Mouse (Mus musculus) embryonic stem cell, embryonic (primary cell): ENCODE measurements at regions not wholly inside any gene's neighbourhood (a gene's known extent, or its start where the extent isn't known, plus 50 kb on each side); places are given as distances from the start of the nearest gene placed in this dataset.

ENCODE experiments used
- CTCF ChIA-PET, 4 experiments: fragments of 300-600 bp in 2 of 4; fragments of 350-600 bp in 2 of 4; sonication (Branson Sonifier 250); formaldehyde crosslinking; loops; one replicate each; lab custom pipeline; 2022; ENCODE audit warnings: inconsistent platforms in 2 of 4; lab: Charles Lee
- POLR2A ChIA-PET, 4 experiments: fragments of 300-600 bp in 2 of 4; fragments of 350-600 bp in 2 of 4; sonication (Branson Sonifier 250); formaldehyde crosslinking; loops; one replicate each; lab custom pipeline; 2022; ENCODE audit warnings: antibody characterized with exemption in 4 of 4, inconsistent platforms in 1 of 4; lab: Charles Lee

DNA sequence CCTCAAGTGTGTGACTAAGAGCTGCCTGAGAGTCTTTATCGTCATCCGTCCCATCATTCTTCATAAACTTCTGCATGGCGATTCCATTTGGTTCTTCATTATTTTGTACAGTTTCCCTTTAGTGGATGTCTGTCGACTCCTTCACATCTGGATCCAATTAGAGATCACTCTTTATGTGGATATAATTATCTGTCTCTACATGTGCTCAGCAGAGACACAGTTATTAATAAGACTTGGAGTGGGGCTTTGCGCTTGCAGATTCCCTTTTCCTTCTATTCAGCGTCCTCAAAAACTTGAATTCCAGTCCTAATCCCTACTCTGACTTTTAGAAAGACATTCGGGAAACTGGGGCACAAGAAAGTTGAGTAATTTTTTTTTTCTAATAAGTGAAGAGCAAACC lies 483.1 kb downstream of the Ttll7 start:
- ChIA-PET POLR2A (no interaction called here), CTCF (no interaction called here)

DNA sequence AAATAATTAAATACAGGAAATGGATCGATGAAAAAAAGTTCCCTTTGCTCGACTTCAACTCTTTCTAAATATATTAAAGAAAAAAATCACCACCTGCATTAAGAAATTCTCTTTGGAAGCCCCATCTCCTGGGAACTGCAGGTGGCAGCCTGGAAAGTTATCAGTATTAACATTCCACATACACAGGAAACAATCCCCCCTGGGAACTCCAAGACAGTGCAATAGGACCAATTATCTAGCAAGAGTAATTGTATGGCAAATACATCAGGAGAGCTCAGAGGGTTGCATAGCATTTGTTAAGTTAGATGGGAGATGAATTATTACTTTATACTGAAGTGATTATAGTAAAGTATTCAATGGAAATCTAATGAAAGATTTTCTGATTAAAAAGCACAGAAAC lies 487.3 kb downstream of the Ttll7 start:
- ChIA-PET CTCF (no interaction called here), POLR2A (no interaction called here)

DNA sequence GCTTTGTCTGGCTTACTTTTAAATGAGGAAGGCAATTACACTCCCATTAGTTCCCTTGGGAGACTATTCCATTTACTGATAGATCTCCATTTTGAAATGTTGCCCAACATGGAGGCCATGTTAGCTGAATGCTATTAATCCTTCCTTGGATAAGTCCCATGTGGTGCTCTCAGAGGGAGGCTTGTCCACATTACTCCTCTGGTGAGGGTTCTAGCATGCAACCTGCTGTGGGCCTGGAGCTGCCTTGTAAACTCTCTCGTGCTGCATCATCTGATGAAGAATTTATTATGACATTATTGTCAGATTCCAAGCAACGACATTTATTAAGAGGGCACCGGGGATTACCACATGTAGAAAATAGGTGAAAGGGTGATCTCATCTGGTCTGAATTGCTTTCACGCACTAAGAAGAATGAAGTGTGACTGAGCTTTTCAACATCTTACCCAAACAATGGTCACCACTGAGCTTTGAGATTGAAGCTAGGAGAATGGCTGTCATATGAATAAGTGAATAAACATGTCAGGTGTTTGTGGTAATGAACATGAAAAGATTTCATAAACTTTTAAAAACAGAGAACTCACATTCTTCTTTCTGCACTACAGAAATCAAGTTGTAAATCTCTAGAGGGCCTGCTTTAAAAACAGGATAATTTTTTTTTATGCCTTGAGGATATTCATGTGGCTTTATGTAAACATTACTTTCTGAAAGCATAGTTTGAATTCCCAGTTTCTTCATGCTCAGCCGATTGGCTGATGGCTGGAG lies 495.3 kb downstream of the Ttll7 start:
- CTCF ChIA-PET, result no interaction called here
- POLR2A ChIA-PET, result no interaction called here

DNA sequence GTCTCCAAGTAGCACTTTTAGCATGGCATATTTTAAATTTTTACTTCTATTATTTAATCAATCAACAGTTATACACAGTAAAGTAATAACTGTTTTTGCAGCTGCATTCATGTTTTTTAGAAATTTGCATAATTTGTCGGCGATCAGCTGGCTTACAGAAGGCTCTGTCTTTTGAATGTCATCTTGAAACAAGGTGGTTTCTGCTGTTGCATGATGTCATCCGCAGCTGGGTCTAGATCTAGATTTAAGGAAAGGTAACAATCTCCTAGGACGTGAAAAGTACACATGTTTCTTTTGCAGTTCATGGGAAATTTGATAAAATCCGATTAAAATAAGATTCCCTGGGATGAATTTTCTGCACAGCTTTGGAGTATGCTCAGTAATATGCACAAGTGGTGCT lies 534.9 kb downstream of the Ttll7 start:
- POLR2A ChIA-PET, result no interaction called here
- CTCF ChIA-PET, result no interaction called here

DNA sequence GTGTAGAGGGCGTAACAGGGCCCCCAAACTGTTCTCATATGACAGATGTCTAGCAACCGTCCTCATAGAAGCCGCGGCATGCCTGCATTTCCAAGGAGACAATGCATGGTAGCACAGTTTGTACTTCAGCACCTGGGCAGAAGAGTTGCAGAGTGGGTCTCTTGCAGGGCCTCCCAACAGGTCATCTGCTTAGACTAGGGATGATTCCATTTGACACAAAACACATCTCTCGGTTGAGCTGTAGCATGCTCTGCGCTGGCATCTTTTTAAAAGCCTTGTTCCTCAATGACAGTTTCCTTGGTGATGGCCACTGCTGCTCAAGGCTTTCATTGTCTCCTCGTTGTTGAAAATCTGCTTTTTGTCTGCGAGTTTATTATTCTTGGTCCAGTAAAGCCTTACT lies 546.1 kb downstream of the Ttll7 start:
- CTCF ChIA-PET, result no interaction called here
- POLR2A ChIA-PET, result no interaction called here

DNA sequence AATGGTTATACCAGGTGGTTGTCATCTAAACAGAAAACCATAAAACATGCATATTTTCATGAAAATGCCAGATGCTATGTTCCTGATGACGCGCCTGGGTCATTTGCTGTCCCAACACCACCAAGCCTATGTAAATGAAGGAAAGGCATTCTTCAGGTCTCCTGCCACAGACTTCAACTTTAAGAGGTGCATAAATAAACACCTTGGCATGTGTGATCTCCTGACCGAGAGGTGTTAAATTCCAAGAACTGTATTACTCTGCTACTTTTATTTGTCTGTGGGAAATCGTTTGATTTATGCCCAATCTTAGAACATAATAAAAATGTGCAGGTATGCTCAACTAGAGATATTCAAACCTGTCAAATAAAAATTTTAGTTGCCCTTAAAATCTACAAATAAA lies 560.1 kb downstream of the Ttll7 start:
- ChIA-PET POLR2A (no interaction called here), CTCF (no interaction called here)

DNA sequence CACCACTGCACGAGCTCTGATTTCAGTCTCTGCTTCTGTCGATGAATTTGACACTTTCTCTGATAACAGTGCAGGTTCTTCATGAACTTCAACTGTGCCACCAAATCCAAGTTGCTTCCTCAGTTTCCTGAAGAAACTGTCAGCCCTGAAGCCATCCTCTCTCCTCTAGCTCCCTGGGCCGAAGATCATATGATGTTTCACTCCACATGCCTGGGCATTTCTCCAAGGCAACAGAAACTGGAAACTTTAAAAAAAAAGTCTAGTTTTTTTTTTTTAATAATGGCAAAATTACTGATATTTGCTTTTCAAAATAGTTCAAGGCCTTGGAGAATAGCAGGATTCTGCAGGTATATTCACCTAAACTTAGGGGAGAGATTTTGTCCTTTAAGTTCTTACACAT lies 564.8 kb downstream of the Ttll7 start:
- ChIA-PET POLR2A (no interaction called here), CTCF (no interaction called here)

DNA sequence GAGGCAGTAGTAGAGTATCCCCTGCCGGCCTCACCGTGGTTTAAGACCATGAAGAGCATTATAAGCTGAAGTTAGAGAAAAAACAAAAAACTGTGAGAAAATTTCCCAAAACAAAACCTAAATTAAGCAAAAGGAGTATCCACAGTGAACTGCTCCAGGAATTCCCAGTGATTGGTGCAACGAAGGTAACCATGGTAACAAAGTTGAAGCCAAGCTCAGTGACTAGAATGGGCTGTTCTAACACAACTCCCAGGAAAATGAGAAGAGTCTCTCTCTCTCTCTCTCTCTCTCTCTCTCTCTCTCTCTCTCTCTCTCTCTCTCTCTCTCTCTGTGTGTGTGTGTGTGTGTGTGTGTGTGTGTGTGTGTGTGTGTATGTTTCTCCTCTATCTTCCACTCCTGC lies 567.0 kb downstream of the Ttll7 start:
- POLR2A ChIA-PET, result no interaction called here

DNA sequence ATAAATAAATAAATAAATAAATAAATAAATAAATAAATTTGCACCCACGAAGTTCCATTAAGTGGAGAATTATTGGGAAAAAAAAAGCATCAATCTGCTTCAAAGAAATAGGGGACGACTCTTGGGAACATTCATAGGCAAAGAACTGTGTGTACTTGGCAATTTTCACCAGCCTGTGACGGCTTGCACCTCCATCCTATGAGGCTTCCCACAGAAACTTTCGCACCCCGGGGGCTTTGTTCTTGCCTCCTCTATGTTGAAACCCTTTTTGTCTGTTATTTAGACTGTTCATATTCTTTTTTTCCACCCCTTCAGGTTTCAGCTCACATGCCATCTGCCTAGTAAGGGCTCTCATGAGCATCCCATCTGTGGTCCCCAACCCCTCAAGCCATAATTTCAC lies 570.0 kb downstream of the Ttll7 start:
- ChIA-PET POLR2A (no interaction called here), CTCF (no interaction called here)

More for the DNA sequence above, 567.0 kb downstream of the Ttll7 start:
- CTCF ChIA-PET, result interaction anchor here in 1 of 4 experiments (0.6 kb wide), 1 partner anchor 27 kb away, joined by 7 read pairs; no protein-coding TSS in a partner anchor

DNA sequence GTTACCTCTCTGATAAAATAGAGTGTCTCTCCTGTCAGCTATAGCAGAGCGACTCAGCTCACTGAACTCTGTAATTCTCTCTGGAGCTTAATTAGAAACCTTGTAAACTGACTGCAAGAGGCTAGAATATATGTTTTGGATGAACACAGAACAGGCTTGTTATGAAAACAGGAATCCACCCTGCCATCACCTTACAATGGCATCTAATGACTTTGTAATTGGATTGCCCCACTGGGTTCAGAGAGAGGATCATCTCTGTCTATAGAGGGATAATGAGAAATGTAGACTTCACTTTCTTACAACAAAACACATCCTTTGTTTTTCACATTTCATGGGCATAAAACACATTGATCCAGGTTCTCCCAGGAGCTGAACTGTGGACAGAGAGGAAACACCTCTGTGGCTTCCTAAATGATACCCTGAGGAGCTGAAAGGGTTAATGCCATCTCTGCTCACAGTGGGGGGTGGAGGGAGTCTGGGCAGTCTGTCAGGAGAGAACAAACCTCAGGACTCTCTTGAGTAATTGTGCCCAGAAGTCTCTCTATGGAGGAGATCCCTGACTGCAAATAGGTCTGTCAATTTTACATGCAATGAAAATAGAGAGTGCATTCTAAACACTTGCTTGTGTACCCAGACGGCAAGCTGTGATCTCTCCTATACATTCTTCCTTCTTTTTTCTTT lies 571.9 kb downstream of the Ttll7 start:
- ChIA-PET CTCF (no interaction called here), POLR2A (no interaction called here)

DNA sequence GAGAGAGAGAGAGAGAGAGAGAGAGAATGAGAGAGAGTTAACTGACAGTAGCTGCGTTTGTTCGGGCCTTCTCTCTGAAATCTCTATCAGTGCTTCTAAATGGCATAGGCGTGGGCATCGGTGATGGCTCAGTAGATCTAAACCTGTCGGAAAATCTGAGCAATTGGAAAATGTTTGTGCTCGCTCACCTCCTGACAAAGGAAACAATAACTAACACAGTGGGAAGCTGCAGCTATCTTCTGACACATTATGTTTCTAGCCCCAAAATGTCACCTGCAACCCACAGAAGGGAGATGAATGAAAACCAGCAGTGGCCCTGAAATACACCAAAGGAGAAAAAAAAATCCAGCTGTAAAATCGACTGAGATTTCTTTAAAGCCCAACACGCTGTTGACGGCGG lies 576.7 kb downstream of the Ttll7 start:
- ChIA-PET POLR2A (no interaction called here), CTCF (interaction anchor here in 1 of 4 experiments (0.7 kb wide), 1 partner anchor 56 kb away, joined by 3 read pairs; no protein-coding TSS in a partner anchor)

DNA sequence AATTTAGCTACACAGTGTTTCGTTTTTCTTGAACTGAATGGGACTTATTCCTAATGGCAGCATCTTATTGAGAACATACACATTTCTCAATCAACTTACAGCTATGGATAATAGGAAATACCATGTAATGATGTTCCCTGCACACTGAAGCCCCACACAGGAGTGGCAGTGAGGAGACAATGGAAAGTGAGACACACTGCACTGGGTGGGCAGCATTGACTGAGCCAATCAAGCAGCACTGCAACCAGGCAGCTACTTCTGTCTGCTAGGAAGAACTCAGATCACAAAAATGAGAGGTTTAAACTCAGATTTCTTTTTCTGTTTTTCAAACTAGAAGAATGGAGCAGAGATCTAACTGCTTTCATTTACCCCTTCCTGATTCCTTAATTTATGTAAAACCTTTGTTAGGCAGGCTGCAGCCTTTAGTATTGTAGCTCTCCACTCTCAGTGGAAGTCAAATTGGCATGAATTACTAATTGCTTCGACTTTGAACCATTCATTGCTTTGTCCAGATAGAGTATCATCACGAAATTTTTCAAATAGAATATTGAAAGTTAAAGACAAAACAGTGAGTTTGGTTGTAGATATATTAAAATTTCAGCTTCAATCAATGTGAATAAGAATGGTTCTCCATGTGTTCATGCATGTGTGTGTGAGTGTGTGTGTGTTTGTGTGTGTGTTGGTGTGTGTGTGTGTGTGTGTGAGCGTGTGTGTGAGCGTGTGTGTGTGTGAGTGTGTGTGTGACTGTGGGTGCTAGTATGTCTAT lies 590.9 kb downstream of the Ttll7 start:
- ChIA-PET CTCF (no interaction called here), POLR2A (no interaction called here)

DNA sequence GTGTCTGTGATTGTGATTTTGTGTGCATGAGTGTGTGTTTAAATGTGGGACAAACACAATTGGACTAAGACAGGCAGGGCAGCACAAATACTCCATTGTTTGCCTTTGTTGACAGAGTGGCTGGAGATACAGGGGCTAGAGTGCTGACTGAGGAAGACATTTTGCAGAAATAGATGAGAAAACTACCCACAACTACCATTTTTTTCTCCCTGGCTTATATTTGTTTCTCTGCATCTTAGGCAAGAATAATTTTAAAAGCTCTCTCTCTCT lies 591.5 kb downstream of the Ttll7 start:
- CTCF ChIA-PET, result no interaction called here
- POLR2A ChIA-PET, result no interaction called here

DNA sequence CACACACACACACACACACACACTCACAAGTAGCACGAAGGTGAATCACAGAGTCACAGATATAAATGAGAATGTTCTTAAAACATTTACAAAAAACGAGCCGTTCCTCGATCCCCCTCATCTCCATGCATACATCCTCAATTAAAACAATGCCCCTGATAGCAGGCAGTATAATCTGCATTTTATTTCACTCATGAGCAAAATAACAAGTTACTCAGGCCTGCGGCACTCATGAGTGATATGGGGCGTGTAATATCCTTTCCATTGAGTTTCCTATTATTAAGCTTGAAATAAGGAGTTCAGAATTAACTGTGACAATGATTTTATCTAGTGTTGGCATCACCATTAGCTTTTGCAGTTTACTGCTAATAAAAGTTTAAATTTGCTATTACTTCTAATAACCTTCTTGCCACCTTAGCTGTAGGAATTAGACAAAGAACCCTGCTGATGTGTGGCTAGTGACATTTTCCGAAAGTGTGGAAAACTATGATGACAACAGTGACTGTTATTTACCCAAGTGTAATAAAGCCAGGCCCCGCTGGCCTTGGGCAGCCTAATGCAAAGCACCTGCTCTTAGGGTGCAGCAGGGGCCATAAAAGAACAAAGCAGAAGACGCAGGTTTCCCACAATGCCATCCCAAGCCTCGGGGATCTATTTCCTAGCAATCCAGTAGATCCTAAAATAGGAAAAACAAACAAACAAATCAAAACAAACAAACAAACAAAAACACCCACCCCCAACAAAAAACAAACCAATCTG lies 592.0 kb downstream of the Ttll7 start:
- ChIA-PET POLR2A (no interaction called here), CTCF (no interaction called here)

DNA sequence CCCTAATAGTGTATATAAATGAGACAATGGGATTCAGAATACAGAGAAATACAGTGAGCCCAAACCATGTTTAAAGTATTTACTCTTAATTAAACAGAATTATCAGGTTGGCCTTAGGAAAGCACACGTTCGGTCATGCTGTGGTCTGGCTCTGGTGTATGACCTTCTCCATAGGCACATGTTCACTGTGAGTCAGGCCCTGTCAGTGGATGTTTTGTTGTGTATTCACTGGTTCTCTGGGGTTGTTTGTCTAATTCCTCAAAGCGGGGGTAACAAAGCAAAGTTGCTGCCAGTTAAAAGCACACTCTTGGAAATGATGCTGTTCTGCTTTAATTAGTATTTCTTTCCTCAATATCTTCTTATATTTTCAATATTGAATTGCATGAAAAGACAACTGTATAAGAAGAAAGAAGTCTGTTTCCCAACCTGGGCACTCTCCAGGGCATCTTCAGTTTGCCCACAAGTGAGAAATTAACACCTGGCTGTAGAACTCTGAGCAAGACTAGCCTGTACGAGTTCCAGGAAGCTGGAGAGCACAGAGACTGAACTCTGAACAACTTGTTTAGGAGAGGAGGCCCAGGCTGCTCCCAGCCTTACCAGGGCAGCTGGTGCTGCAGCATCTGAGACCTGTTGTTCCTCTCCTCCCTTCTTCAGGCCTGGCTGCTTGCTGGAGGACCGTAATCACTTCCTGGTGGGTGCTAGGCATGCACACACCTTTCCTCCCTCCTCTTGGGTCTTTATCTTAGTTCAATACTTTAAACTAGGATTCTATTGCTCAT lies 593.1 kb downstream of the Ttll7 start:
- ChIA-PET POLR2A (no interaction called here), CTCF (no interaction called here)

DNA sequence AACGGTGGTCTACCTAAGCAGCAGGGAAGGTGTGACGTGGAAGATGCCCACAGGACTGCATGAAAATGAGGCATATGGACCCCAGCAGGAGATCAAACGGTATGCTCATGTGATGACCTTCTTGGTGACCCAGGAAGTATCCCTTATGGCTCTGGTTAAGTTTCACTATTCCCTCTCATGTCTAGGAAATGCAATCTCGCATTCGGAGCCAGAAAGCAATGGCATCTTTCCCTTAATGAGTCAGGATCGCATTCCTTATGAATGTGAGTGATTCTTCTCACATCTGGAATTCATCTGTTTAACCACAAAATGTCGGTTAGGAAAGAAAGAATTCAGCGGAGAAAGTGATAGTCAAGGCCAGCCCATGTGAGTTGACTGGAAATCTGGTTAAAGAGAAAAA lies 593.7 kb downstream of the Ttll7 start:
- POLR2A ChIA-PET, result no interaction called here
- CTCF ChIA-PET, result no interaction called here

DNA sequence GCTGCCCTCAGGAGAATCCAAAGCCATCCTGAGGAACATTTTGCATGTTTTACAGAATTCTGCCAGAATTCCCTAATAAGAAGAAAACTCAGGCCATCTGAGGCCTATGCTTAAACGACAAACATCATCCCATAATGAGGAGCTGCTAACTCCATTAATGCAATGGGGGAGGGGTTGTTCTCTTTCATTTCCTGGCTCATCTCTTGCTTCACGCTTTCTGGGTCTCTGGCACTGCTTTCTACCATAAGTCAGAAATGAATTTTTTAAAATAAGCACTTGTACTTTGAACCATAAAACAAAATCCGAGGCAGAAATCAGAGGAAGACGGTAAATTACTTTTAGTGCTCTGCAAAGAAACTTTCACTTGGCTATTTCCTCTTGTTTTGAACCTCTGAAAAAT lies 600.0 kb downstream of the Ttll7 start:
- ChIA-PET CTCF (no interaction called here), POLR2A (no interaction called here)

DNA sequence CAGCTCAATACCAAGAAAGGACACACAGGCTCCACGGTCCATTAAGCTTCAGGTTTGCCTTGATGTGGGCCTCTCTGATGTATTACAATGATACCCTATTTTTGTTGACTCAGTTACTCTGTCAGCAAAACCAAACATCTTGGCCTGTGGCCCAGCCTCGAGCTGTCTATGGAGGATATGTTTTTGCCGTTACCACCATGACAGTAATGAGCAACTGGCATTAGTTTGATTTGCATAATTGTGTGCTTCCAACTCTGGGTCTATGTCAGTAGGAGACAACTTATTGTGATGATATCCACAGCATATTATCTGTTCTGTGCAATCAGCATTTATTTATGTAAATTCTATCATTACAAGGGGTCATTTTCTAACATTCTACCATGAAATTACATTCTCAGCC lies 603.2 kb downstream of the Ttll7 start:
- POLR2A ChIA-PET, result no interaction called here

DNA sequence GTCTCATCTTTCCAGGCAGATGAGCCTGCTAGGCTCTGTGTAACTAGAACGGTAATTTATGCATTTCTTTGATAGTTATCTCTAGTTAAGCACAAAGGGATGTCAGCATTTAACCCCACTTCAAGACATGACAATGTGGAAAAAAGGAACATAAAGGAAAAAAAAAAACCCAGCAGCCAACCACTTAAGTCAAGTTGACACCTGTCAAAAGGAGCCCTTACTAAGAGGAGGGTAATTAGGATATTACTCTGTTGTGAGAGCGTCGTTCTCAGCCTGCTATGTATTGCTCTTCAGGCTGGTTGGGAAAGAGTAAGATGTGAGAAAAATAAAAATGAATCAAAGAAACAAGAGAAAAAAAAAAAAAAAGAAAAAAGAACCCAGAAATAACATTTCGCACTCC lies 604.1 kb downstream of the Ttll7 start:
- ChIA-PET CTCF (no interaction called here), POLR2A (no interaction called here)

More for the DNA sequence above, 603.2 kb downstream of the Ttll7 start:
- CTCF ChIA-PET, result no interaction called here
